Mouse (Mus musculus) neural tube, embryonic 12.5 days (tissue): Measurements from ENCODE around the gene Hmces. TPM values are rescaled to one million over a fixed set of nuclear protein-coding genes. Genes with fewer than 3 reads are reported as not detected.
A peak's percentile ranks its signal among the peaks of the same experiment; 100 is the strongest.
"Not testable (repeated sequence)": the region's sequence is repeated elsewhere in the genome, so short reads cannot be mapped to it uniquely, and the experiment has no call there.

Experiments
- ATAC-seq: fragments of 200-750 bp; cut with Nextera tagmentation; 2 replicates; pipeline ENCODE4 v1.8.0; 2017; ENCODE audit warnings: low read depth, mild to moderate bottlenecking, moderate TSS enrichment, moderate library complexity; ENCODE audit not compliant: low FRiP score
- H3K27ac ChIP-seq: fragments of 300-500 bp; sonication (generic); 2 replicates; pipeline ENCODE4 v1.5.1; 2016
- H3K27me3 ChIP-seq: fragments of 300-500 bp; sonication (generic); replicated peaks from 2 replicates; pipeline ENCODE4 v1.6.1; 2016; ENCODE audit warnings: mild to moderate bottlenecking
- H3K36me3 ChIP-seq: fragments of 300-500 bp; sonication (generic); 2 replicates; pipeline ENCODE4 v1.6.1; 2016; ENCODE audit warnings: mild to moderate bottlenecking
- H3K4me1 ChIP-seq: fragments of 300-500 bp; sonication (generic); 2 replicates; pipeline ENCODE4 v1.6.1; 2016
- H3K4me2 ChIP-seq: fragments of 300-500 bp; sonication (generic); replicated peaks from 2 replicates; pipeline ENCODE4 v1.6.1; 2016; ENCODE audit warnings: mild to moderate bottlenecking
- H3K4me3 ChIP-seq: fragments of 300-500 bp; sonication (generic); 2 replicates; pipeline ENCODE4 v1.5.1; 2016
- H3K9ac ChIP-seq: fragments of 300-500 bp; sonication (generic); 2 replicates; pipeline ENCODE4 v1.6.1; 2016; ENCODE audit warnings: mild to moderate bottlenecking
- H3K9me3 ChIP-seq: fragments of 300-500 bp; sonication (generic); 2 replicates; pipeline ENCODE4 v1.6.1; 2016; ENCODE audit warnings: mild to moderate bottlenecking
- WGBS: fragments of 180-500 bp; shearing (Covaris S2); methylation state at CpG from one replicate; pipeline ENCODE4 v1.1.7; 2016; 5-methylcytosine and 5-hydroxymethylcytosine counted together
- polyA plus RNA-seq: library from polyadenylated mRNA; unstranded; fragments of >200 nt; fragmentation: Nextera tagmentation; extraction: Ambion mirVana; gene quantifications from 2 replicates; pipeline ENCODE4 v1.2.1, GENCODE M21; 2016

Gene Hmces
- polyA plus RNA-seq, 1 experiment from 2014 or later: 41.1 TPM

DNA sequence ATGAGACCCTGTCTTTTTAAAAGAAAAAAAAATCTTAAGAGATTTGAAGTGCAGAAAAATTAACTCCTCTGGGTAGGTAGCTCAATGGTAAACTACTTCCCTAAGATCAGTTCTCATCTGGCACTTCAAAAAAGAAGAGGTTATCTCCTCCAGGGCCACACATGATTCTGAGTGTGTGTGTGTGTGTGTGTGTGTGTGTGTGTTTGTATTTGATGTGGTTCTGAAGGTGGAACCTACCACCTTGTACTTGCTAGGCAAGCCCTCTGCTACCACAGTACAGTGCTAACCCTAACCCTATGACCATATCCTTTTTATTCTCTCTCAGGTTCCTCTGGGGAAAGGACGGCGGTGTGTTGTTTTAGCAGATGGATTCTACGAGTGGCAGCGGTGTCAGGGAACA lies 7.5 kb downstream of the Hmces start:
- H3K9ac ChIP-seq: no peak overlapping the region
- H3K4me1 ChIP-seq: no peaks in the 10 kb centered on the region
- H3K9me3 ChIP-seq: no peaks in the 10 kb centered on the region
- H3K27ac ChIP-seq: no peak overlapping the region
- H3K36me3 ChIP-seq: peaks cover 51% of the 10 kb centered on the region
- WGBS: 93% methylated on average over 4 of the region's 4 CpGs
- no peak overlapping the region for H3K4me2 ChIP-seq
- H3K27me3 ChIP-seq: no peaks in the 10 kb centered on the region
- H3K4me3 ChIP-seq: no peak overlapping the region
- ATAC-seq: no peak

DNA sequence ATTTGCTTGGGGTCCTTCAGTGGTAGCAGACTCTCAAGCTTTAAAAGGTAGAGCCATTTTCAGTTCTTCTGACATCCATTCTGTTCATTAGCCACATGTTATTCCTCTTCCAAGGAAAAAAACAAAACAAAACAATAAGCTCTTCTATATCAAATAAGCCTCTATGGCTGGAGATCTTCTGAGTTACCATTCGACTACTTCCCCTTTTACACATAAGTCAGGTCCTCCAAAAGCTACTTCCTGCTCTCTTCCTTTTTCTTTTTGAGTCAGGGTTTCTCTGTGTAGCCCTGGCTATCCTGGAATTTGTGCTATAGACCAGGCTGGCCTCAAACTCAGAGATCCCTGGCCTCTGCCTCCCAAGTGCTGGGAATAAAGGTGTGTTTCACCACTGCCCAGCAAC lies 9.9 kb downstream of the Hmces start:
- ATAC-seq: no peak
- H3K36me3 ChIP-seq: peaks cover 41% of the 10 kb centered on the region

DNA sequence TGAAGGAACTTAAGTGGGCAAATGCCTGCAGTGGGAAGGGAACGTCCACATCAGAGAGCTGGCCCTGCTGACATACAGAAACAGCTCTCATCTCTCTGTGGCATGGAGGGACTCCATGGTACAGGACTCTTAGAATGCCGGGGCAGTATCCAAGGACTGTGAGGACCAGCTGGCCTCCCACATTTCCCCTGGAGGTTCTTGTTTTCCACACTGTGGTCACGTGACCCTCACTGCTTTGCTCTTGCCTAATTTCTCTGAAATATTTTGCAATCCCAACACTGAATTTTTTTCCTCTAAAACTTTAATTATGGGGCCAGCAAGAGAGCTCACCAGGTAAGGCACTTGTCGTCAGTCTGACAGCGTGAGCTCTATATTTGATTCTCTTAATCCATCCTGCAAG lies 21.3 kb downstream of the Hmces start:
- H3K27me3 ChIP-seq: no peaks in the 10 kb centered on the region
- H3K4me2 ChIP-seq: no peak overlapping the region
- no peak overlapping the region for H3K4me3 ChIP-seq
- ATAC-seq: no peak
- no peak overlapping the region for H3K27ac ChIP-seq
- H3K9me3 ChIP-seq: no peaks in the 10 kb centered on the region
- no peak overlapping the region for H3K9ac ChIP-seq
- H3K36me3 ChIP-seq: peaks cover 40% of the 10 kb centered on the region
- WGBS: 88% methylated on average over 5 of the region's 5 CpGs
- peaks cover 6% of the 10 kb centered on the region; the same call in 1 of the 2 replicates for H3K4me1 ChIP-seq

More for the DNA sequence above, 9.9 kb downstream of the Hmces start:
- no peaks in the 10 kb centered on the region for H3K27me3 ChIP-seq
- H3K9me3 ChIP-seq: no peaks in the 10 kb centered on the region
- H3K27ac ChIP-seq: no peak overlapping the region
- no peak overlapping the region for H3K4me3 ChIP-seq
- no peaks in the 10 kb centered on the region for H3K4me1 ChIP-seq
- WGBS: 96% methylated on average over 1 of the region's 1 CpGs
- H3K9ac ChIP-seq: no peak overlapping the region
- H3K4me2 ChIP-seq: no peak overlapping the region

DNA sequence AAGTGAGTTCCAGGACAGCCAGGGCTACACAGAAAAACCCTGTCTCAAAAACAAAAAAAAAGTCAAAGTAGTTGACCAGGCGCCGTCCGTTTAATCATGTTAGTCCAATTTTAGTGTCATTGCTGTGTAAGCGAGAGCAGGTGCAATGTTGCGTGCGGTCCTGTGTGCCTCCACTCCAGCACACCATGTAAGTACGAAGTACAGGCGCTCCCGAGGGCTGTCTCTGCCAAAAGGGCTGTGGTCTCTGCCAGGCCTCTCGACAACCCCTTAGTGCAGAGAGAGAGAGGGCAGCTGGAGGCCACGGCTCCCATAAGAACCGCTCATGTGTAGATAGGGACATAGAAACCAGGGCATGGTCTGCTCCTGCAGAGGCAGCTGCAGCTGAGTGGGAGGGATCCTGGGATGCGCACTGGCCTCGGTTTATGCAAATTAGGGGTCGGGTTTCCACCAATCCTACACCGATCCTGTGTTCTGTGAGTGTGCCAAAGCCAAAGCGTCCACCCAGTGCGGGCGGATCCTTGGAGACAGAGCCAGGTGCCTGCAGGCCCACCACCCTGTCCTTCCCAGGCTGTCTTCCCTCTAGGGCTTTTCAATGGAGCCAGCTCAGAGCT lies 23.5 kb downstream of the Hmces start:
- Histone ChIP-seq H3K36me3 (peaks cover 30% of the 10 kb centered on the region), H3K27me3 (no peaks in the 10 kb centered on the region), H3K9me3 (no peaks in the 10 kb centered on the region), H3K9ac (no peak overlapping the region), H3K4me1 (peaks cover 6% of the 10 kb centered on the region; the same call in 1 of the 2 replicates), H3K27ac (no peak overlapping the region; the same call in 1 of the 2 replicates), H3K4me2 (0 out of 2 replicates have a peak overlapping the region, but pooled peaks have one; percentile 2), H3K4me3 (no peak overlapping the region)
- WGBS: 37% methylated on average over 19 of the region's 19 CpGs
- ATAC-seq: peak; percentile 96

DNA sequence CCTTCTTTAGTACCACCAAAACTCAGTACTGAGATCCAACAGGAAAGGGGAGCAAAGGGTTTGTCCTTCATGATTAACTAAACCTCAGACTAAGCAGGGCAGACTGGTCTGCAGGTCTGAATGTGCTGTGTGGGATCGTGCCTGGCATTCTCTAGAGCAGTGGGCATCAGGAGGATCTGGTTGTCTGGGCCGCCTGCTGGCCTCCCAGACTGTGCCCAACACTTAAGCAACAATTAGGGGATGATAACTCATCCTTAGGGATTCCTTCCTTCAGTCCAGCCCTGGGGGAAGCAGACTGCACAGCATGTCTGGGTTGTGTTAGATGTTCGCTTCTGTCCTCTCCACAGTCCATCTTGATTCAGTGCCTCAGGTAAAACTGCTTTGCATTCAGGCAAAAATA lies 25.2 kb downstream of the Hmces start:
- Histone ChIP-seq H3K27me3 (no peaks in the 10 kb centered on the region), H3K9ac (no peak overlapping the region), H3K4me3 (no peak overlapping the region), H3K4me2 (no peak overlapping the region), H3K9me3 (no peaks in the 10 kb centered on the region), H3K4me1 (peaks cover 6% of the 10 kb centered on the region; the same call in 1 of the 2 replicates), H3K27ac (no peak overlapping the region), H3K36me3 (peaks cover 22% of the 10 kb centered on the region)
- 94% methylated on average over 3 of the region's 3 CpGs for WGBS
- no peak for ATAC-seq

DNA sequence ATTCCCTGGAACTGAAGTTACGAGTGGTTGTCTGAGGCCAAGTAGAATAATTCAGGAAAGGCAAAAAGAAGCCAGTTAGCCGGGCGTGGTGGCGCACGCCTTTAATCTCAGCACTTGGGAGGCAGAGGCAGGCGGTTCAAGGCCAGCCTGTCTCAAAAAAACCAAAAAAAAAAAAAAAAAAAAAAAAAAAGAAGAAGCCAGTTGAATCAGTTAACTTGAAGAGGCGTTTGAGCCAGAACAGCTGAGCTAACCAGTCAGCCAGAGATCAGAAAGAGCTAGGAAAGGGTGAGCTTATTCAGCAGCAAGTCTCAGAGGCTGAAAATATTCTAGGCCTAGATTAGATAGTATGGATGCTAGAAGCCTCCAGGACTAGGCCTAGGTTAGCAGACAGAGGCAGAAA lies 28.4 kb downstream of the Hmces start:
- Histone ChIP-seq H3K4me2 (no peak overlapping the region), H3K9ac (no peak overlapping the region), H3K27me3 (no peaks in the 10 kb centered on the region), H3K27ac (no peak overlapping the region), H3K4me3 (no peak overlapping the region), H3K9me3 (no peaks in the 10 kb centered on the region), H3K4me1 (peaks cover 5% of the 10 kb centered on the region; the same call in 1 of the 2 replicates), H3K36me3 (no peaks in the 10 kb centered on the region)
- 83% methylated on average over 7 of the region's 7 CpGs for WGBS
- no peak for ATAC-seq

DNA sequence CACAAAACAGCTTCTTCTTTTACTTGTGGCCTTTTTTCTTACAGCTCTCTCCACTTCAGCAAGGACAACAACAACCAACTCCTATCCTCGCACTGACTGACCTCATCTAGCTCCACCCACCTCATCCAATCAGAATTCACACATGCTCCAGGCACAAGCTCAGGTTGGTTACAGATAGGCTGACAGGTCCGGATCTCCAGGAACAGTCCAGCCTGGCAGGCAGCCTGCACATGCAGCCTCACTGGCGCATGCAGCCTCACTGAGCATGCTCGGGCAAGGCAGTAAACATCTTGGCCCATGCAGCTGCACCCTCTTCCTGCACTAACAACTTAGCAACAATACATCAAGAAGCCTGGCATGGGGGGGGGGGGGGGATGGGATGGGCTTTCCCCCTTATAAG lies 48.7 kb downstream of the Hmces start:
- not testable (repeated sequence) for H3K9ac ChIP-seq, H3K4me2 ChIP-seq, H3K4me1 ChIP-seq, H3K27me3 ChIP-seq, ATAC-seq, H3K27ac ChIP-seq, H3K36me3 ChIP-seq, H3K4me3 ChIP-seq
- H3K9me3 ChIP-seq: peaks cover 16% of the 10 kb centered on the region
- WGBS: 63% methylated on average over 4 of the region's 4 CpGs

DNA sequence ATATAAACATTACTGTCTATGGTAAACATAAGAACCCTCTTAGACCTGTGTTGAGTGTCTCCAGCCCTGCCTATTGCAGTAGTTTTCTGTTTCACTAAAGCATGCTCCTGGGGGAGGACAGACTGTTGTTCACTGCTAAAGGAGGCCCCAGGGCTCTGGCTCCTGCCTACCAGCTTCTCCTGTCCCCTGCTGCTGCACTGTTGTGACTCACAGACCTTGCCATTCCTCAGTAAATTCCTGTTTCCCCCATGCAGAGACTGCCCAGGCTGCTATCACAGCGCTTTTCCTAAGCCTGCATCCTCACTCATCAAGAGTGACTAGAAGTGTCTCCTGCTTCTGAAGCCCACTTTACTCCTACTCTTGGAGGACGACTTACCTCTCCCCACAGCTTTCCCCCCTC lies 56.3 kb downstream of the Hmces start:
- no peak overlapping the region for H3K27ac ChIP-seq

DNA sequence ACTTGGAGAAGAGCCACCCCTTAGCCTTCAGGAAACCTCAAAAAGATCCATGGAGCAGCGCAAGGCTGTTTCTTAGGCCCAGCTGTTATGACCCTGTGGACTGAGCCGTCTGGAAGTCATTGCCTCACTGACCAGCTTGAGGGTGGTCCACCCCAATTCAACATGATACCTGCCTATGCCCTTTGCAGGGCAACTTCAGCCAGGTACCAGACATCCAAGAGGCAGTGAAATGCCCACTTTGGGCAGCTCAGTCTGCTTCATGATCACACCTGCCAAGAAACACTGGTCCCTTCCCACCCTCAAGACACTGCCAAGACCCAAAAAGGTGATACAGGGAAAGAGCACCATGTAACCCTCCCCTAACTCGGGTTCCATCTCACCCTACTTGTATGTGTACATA lies 66.0 kb downstream of the Hmces start:
- peak overlapping the region; percentile 86 for H3K4me2 ChIP-seq
- H3K27me3 ChIP-seq: no peaks in the 10 kb centered on the region
- no peak overlapping the region; the same call in 1 of the 2 replicates for H3K27ac ChIP-seq
- no peaks in the 10 kb centered on the region for H3K9me3 ChIP-seq
- H3K4me3 ChIP-seq: peak overlapping the region; percentile 97
- WGBS: 67% methylated on average over 3 of the region's 3 CpGs
- H3K9ac ChIP-seq: peak overlapping the region; percentile 97
- ATAC-seq: no peak
- H3K36me3 ChIP-seq: peaks cover 11% of the 10 kb centered on the region
- peaks cover 17% of the 10 kb centered on the region for H3K4me1 ChIP-seq

More for the DNA sequence above, 56.3 kb downstream of the Hmces start:
- Histone ChIP-seq H3K4me1 (no peaks in the 10 kb centered on the region), H3K4me2 (no peak overlapping the region), H3K36me3 (no peaks in the 10 kb centered on the region), H3K4me3 (no peak overlapping the region), H3K27me3 (peaks cover 3% of the 10 kb centered on the region; the same call in 1 of the 2 replicates), H3K9ac (no peak overlapping the region), H3K9me3 (no peaks in the 10 kb centered on the region)
- 36% methylated on average over 2 of the region's 2 CpGs for WGBS
- ATAC-seq: no peak

DNA sequence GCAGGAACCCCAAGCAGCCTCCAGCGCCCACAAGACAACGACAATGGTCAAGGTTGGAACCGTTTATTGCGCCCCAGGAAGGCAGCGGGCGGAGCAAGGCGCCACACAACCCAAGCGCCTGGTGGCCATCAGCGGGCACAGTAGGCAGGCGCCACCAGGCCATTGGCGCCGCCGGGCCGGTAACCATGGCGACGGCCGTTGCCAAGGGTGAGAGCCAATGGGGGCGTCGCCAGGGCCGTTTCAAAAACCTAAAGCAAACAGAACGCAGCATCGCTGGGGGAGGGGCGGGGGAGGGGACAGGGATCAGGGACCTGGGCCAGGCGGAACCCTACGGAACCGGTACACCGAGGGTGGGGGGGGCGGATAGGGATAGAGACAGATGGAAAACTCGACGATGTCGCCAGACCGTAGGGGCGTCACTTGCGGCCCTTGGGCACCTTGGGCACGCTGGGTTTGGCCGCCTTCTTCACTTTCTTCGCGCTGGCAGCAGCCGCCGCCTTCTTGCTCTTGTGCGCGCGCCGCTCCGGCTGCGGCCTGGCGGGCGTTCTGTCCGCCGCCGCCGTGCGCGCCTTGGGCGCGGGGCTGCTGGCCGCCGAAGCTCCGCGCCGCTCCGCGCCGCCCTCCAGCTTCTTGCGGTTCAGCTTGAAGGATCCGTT lies 66.8 kb downstream of the Hmces start:
- peak; percentile 88 for ATAC-seq
- Histone ChIP-seq H3K4me1 (peaks cover 17% of the 10 kb centered on the region), H3K4me3 (peak overlapping the region; percentile 97), H3K27me3 (no peaks in the 10 kb centered on the region), H3K9ac (peak overlapping the region; percentile 97), H3K4me2 (peak overlapping the region; percentile 86), H3K36me3 (peaks cover 16% of the 10 kb centered on the region), H3K9me3 (no peaks in the 10 kb centered on the region), H3K27ac (peak overlapping the region; percentile 82)
- WGBS: under 1% methylated on average over 64 of the region's 66 CpGs

DNA sequence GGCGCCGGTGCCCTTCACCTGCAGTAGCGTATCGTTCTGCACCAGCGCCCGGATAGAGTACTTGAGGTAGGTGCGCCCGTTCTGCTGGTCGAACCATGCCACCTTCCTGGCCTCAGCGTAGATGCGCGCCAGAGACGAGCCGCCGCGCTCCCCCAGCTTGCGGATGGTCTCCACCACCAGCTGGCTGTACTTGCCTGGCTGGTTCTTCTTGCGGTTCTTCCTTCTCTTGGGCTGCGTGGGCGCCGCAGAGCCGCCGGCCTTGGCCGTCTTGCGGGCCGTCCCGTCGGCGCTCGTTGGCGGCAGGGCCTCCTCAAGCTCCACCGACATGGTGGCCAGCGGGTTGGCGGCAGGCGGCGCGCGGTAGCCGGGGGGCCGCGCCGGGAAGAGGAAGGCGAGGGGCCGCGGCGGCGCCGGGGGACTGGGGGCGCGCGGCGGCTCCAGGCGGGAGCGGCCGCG lies 67.3 kb downstream of the Hmces start:
- peaks cover 17% of the 10 kb centered on the region for H3K36me3 ChIP-seq
- H3K4me3 ChIP-seq: peak overlapping the region; percentile 97
- peak overlapping the region; percentile 82 for H3K27ac ChIP-seq
- peak overlapping the region; percentile 97 for H3K9ac ChIP-seq
- no peaks in the 10 kb centered on the region for H3K9me3 ChIP-seq
- under 1% methylated on average over 46 of the region's 56 CpGs for WGBS
- H3K4me1 ChIP-seq: peaks cover 17% of the 10 kb centered on the region
- peak; percentile 60 for ATAC-seq
- peak overlapping the region; percentile 86 for H3K4me2 ChIP-seq
- H3K27me3 ChIP-seq: no peaks in the 10 kb centered on the region

DNA sequence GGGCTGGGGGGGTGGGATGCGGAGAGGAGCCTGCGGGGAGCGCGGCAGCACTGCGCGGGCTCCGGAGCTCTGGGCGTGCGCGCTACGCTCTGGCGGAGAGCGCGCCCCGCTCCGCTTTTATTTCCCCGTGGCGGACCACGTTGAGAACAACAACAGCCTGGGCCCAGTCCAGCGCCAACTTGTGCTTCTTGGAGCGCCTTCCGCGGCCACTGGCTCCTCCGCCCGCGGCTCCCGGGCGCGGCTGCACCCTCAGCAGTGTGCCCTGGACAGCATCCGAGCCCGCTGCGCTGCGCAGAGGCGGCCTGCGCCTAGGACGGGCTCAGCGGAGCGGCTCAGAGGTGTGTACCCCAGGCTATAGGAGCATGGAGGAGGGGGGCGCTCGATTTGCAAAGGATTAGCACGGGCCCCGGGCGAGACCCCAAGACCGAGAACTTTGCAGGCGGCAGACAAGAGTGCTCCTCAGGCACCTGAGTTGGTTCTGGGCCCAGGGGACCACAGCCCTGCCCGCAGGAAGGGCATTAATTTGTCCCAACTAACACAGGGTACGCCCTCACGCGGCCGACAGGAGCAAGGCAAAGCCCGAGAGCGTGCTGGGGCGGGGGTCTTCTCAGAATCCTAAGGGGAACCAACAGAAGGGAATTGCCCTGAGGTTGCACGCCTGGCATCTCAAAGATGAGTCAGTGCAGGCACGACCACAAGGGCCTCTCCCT lies 68.0 kb downstream of the Hmces start, which contains the start of gene H1fx:
H1fx (minus strand) TSS at position 91 of the 710 bp plus-strand sequence.
- H3K9ac ChIP-seq: peak within 1 kb of the TSS; percentile 97
- peak; percentile 77 for ATAC-seq
- H3K4me1 ChIP-seq: peaks cover 17% of the 10 kb centered on the region
- no peaks in the 10 kb centered on the region for H3K27me3 ChIP-seq
- no peaks in the 10 kb centered on the region for H3K9me3 ChIP-seq
- H3K4me3 ChIP-seq: peak within 1 kb of the TSS; percentile 97
- peak within 1 kb of the TSS; percentile 82 for H3K27ac ChIP-seq
- H3K4me2 ChIP-seq: peak within 1 kb of the TSS; percentile 86
- peaks cover 21% of the 10 kb centered on the region for H3K36me3 ChIP-seq
- under 1% methylated on average over 55 of the region's 55 CpGs for WGBS
